Mouse (Mus musculus): ENCODE data around the gene Speer4c. TPM values are rescaled to one million over a fixed set of nuclear protein-coding genes. Genes with fewer than 3 reads are reported as not detected.
"Not testable (repeated sequence)": the region's sequence is repeated elsewhere in the genome, so short reads cannot be mapped to it uniquely, and the experiment has no call there.

The Speer4c gene
- not detected for total RNA-seq (2021)
- long read RNA-seq, experiment 1 = 0 reads
- long read RNA-seq, experiment 2 = 0 reads

- H3K27ac ChIP-seq; H3K4me3 ChIP-seq; DNase-seq (ENCODE audit: low spot score in 2 of 2): not testable (repeated sequence)
Observed at GRCm38 (mm10) chr5:15714171-15714570, at the start of gene Speer4c. Gene Speer4c (minus strand): TSS chr5:15714271.

GRCm38 (mm10) chr5:15747478-15748255, 33.6 kb upstream of the Speer4c start:
- TF ChIP-seq CTCF (conservative IDR thresholded peaks at IDR 0.05) = no peak
- no peak overlapping the region for H3K4me3 ChIP-seq

DNA sequence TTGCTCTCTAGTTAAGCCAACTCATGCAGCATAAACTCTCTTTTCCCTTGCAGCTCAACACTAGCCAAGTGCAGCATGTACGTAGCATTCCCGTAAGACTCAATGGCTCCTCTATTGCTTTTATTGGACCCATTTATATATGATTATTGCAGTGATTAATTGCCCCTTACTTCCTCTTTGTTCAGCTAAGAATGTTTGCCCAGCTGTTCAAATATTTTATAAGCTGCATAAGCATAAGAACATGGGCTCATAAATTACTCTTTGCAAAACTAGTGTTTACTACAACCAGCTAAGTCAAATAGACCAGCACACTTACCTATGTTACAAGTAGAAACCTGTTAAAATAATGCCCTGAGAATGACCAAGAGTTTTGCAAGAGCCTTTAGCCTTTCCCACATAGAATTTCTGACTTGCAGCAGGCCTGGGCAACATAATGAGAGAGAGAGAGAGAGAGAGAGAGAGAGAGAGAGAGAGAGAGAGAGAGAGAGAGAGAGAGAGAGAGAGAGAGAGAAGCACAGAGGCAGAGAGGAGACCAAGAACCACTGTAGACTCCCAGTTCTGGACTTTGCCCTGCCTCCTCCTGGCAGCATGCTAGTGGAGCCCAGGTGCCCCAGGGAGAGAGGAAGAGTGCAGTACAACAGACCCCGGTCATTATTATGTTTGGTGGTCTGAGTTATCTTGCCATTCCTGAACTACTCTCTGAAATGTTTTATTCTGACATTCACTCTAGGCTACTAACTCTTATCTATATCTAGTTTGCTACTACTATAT, 20.2 kb upstream of the Speer4c start:
- Histone ChIP-seq H3K4me3 (no peak overlapping the region), H3K27ac (no peak overlapping the region)
- no peak for TF ChIP-seq CTCF (conservative IDR thresholded peaks at IDR 0.05)
- no peak for DNase-seq (ENCODE audit: low spot score in 2 of 2)

More at GRCm38 (mm10) chr5:15747478-15748255, 33.6 kb upstream of the Speer4c start:
- no peak overlapping the region for H3K27ac ChIP-seq
- no peak for DNase-seq (ENCODE audit: low spot score in 2 of 2)

DNA sequence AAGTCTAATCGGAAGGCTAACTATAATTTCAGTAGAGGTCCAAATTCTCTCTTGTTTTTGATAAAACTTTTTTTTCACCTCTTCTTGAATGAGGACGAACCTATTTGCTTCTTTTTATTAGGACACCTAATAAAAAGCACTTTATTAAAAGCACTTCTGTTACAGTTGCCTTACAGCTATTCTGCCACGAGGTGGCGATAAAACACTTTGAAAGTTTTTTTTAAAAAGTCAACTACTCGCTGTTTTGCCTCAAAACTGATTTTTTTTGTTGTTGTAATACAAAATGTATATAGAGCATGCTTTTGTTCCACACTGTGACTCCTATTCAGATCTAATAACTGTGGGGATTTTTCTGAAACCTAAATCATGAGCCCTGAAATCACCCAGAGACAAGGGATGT, 11.2 kb downstream of the Speer4c start:
- not testable (repeated sequence) for H3K4me3 ChIP-seq, H3K27ac ChIP-seq
- DNase-seq (ENCODE audit: low spot score in 2 of 2) = peak; percentile 15 to 29
- TF ChIP-seq CTCF (conservative IDR thresholded peaks at IDR 0.05) = peak; percentile 73

GRCm38 (mm10) chr5:15697719-15698118, 16.4 kb downstream of the Speer4c start:
- not testable (repeated sequence) for H3K27ac ChIP-seq; DNase-seq (ENCODE audit: low spot score in 2 of 2); H3K4me3 ChIP-seq

- not testable (repeated sequence) for H3K4me3 ChIP-seq; DNase-seq (ENCODE audit: low spot score in 2 of 2); H3K27ac ChIP-seq
Observed at GRCm38 (mm10) chr5:15691849-15692248, 22.2 kb downstream of the Speer4c start.

DNA sequence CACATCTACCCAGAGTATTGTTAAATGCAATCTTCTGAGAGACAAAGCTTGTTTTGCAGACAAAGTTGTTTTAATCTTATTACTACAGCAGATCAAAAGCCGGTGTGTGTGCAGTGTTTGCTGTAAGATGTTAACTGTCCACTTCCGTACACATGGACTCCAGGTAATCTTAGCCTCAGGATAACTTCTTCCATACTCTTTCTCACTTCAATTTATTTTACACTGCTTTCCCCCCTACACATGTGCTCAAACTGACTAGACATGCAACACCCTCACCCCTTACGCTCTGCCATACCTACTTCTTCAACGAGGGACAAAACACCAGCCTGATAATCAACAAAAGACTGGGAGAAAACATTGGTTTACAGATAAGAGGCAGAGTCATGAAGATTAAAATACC, 23.2 kb downstream of the Speer4c start:
- DNase-seq (ENCODE audit: low spot score in 2 of 2); H3K27ac ChIP-seq; H3K4me3 ChIP-seq: not testable (repeated sequence)

- H3K27ac ChIP-seq; H3K4me3 ChIP-seq; DNase-seq (ENCODE audit: low spot score in 2 of 2): not testable (repeated sequence)
Observed at GRCm38 (mm10) chr5:15689659-15690213, 24.3 kb downstream of the Speer4c start.

- not testable (repeated sequence) for H3K27ac ChIP-seq; H3K4me3 ChIP-seq; DNase-seq (ENCODE audit: low spot score in 2 of 2)
Observed at GRCm38 (mm10) chr5:15688874-15689658, 25.0 kb downstream of the Speer4c start.

DNA sequence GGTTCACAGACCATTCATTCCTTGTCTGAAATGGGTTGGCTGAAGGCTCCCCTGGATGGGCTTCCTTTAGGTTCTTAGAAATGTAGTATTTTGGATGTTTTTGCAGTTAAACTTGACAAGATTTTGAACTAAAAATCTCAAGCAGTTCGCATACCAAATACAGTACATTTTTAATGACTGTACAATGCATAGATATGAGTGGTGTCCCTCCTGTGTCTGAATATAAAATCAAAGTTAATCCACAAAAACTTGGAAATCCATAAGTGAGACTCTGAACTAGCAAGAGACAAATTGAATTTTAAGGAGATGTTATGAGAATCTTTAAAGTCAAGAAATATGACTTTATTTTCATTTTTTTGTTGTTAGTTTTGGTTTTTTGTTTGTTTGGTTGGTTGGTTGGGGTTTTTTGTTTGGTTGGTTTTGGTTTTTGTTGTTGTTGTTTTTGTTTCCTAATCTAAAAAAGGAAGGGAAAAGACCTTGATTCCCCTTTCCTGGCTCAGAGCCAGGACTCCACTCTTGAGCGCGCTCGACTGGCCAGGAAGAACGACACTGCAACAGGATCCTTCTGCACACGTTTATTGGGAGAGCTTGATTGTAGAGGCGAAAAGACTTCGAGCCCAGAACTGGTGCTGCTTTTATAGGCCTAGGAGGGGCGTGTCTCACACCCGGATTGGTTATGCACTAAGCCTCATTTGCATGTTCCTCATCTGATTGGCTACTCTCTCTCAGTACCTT, 32.6 kb downstream of the Speer4c start:
- H3K4me3 ChIP-seq; DNase-seq (ENCODE audit: low spot score in 2 of 2); H3K27ac ChIP-seq: not testable (repeated sequence)

DNA sequence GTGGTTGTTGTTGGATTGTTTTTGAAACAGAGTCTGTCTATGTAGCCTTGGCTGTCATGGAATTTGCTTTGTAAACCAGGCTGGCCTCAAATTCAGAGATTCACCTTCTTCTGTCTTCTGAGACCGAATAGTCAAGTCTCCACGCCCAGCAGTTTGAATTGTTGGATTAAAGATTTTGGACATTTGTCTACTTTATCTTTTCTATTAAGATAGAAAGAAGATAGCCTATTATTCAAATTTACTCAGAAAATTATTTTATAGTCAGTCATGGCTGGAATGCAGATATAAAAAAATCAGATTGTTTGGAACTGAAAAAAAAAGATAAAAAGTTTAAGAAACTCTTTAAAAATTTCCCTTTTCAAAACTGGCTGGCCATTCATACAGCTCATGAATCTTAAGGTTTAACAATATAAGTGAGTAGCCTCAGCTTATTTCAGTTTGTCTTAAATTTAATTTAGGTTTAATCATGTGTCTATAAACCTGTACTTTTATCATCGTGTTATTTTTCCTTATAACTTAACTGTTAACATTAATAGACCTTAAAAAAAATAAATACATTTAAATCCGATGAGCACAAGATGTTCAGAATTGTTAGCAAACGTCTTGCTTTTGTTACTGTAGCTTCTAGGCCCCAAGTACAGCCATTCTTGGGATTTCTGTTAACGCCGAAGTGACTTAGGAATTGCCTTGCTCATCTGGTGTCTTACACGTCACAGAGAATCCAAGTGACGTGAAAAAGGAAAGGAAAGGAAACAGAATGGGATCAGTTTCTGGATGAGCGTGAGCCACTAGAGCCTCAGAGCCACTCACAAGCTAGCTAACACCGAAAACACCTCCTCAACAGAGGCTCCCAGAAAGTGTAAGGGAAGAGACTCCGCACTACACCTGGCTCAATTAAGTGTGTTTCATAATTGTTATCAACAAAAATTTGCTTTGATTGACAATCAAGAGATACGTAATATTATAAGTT, 33.8 kb downstream of the Speer4c start:
- H3K27ac ChIP-seq; DNase-seq (ENCODE audit: low spot score in 2 of 2); H3K4me3 ChIP-seq: not testable (repeated sequence)

GRCm38 (mm10) chr5:15678907-15679306, 35.2 kb downstream of the Speer4c start:
- not testable (repeated sequence) for H3K4me3 ChIP-seq; H3K27ac ChIP-seq; DNase-seq (ENCODE audit: low spot score in 2 of 2)

DNA sequence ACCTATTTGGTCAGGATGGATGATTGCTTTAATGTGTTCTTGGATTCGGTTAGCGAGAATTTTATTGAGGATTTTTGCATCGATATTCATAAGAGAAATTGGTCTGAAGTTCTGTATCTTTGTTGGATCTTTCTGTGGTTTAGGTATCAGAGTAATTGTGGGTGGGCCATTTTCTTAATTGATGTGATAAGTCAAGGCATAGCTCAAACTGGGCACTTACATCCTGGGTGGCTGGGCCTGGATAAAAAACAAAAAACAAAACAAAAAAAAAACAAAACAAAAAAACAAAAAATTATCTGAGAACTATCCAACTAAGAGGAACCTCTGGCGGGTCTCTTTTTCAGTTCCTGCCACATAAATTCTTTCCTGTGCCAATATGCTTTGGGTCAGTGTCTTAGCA, 36.3 kb downstream of the Speer4c start:
- not testable (repeated sequence) for H3K4me3 ChIP-seq; DNase-seq (ENCODE audit: low spot score in 2 of 2); H3K27ac ChIP-seq

GRCm38 (mm10) chr5:15674429-15675244, 39.4 kb downstream of the Speer4c start:
- H3K27ac ChIP-seq; DNase-seq (ENCODE audit: low spot score in 2 of 2); H3K4me3 ChIP-seq: not testable (repeated sequence)

DNA sequence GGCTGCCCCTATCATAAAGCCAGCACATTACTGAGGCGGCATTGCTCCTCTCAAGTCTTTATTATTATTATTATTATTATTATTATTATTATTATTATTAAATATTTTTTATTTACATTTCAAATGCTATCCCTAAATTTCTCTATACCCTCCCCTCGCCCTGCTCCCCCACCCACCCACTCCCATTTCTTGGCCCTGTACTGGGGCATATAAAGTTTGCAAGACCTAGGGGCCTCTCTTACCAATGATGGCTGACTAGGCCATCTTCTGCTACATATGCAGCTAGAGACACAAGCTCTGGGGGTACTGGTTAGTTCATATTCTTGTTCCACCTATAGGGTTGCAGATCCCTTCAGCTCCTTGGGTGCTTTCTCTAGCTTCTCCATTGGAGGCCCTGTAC, 40.1 kb downstream of the Speer4c start:
- H3K27ac ChIP-seq; DNase-seq (ENCODE audit: low spot score in 2 of 2); H3K4me3 ChIP-seq: not testable (repeated sequence)

Data from layer of hippocampus, adult 2 months (tissue).